Mouse (Mus musculus) testis, adult 2 months (tissue): ENCODE data around the gene Slc25a38. TPM values are rescaled to one million over a fixed set of nuclear protein-coding genes. Genes with fewer than 3 reads are reported as not detected.

Source experiments
- H3K27ac ChIP-seq: fragments of 200-500 bp; 2 replicates; pipeline ENCODE4 v1.5.1; 2012; ENCODE audit warnings: low read depth, low read length; ENCODE audit not compliant: control insufficient read depth, insufficient read depth
- H3K27me3 ChIP-seq: fragments of 200-500 bp; 2 replicates; pipeline ENCODE4 v1.6.1; 2012; ENCODE audit warnings: mild to moderate bottlenecking, low read length, moderate library complexity; ENCODE audit not compliant: control insufficient read depth, insufficient read depth
- H3K36me3 ChIP-seq: fragments of 200-500 bp; 2 replicates; pipeline ENCODE4 v1.6.1; 2012; ENCODE audit warnings: mild to moderate bottlenecking, low read length; ENCODE audit not compliant: control insufficient read depth, insufficient read depth
- H3K4me1 ChIP-seq: fragments of 200-500 bp; 2 replicates; pipeline ENCODE4 v1.6.1; 2012; ENCODE audit warnings: low read length; ENCODE audit not compliant: control insufficient read depth, insufficient read depth
- H3K4me3 ChIP-seq: fragments of 200-500 bp; 2 replicates; pipeline ENCODE4 v1.5.1; 2012; ENCODE audit warnings: low read depth, mild to moderate bottlenecking, low read length, moderate library complexity, mixed read lengths; ENCODE audit not compliant: control insufficient read depth
- CTCF ChIP-seq: fragments of 200-500 bp; IDR thresholded peaks from 2 replicates; pipeline ENCODE4 v1.5.1; 2012; ENCODE audit warnings: low read depth, mild to moderate bottlenecking, inconsistent platforms, low read length, moderate library complexity; ENCODE audit not compliant: control insufficient read depth, insufficient read depth, insufficient replicate concordance
- POLR2A ChIP-seq: fragments of 200-500 bp; IDR thresholded peaks from 2 replicates; pipeline ENCODE4 v1.6.1; 2012; ENCODE audit warnings: low read depth, mild to moderate bottlenecking, inconsistent platforms, low read length, moderate library complexity; ENCODE audit not compliant: control insufficient read depth
- polyA plus RNA-seq: library from polyadenylated mRNA; depleted of rRNA; stranded (reverse); fragments of >200 nt; gene quantifications from 2 replicates; pipeline ENCODE4 v1.2.3, GENCODE M21; 2012

Slc25a38 gene
- polyA plus RNA-seq, 1 experiment, result 28.2 TPM

- Histone ChIP-seq H3K4me3 (no peak overlapping the region), H3K27ac (no peak overlapping the region), H3K36me3 (no peaks in the 10 kb centered on the region), H3K27me3 (no peaks in the 10 kb centered on the region), H3K4me1 (no peaks in the 10 kb centered on the region)
- no peak for TF ChIP-seq POLR2A
- TF ChIP-seq CTCF, result no peak
Measured at GRCm38 (mm10) chr9:120084406-120084805, 25.8 kb upstream of the Slc25a38 start.

DNA sequence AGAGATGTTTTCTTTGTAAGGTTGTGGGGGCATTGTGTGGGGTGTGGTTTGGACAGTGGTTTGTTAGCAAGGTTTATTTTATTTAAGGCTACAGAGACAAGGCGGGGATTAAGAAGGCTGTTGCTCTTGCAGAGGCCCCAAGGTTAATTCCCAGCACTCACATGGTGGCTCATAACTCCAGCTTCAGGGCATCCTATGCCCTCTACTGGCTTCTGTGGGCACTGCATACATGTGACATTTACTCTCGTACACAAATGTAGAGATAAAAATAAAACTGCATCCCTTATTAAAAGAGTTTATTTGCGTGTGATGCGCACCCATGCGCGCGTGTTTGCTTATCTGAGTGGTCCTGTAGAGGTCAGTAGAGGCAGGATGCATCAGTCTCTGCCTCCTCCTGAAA is 21.0 kb upstream of the Slc25a38 start:
- H3K27me3 ChIP-seq, result no peaks in the 10 kb centered on the region
- no peak overlapping the region for H3K4me3 ChIP-seq
- no peaks in the 10 kb centered on the region for H3K36me3 ChIP-seq
- H3K27ac ChIP-seq, result no peak overlapping the region
- H3K4me1 ChIP-seq, result no peaks in the 10 kb centered on the region
- TF ChIP-seq POLR2A (no peak), CTCF (no peak)

GRCm38 (mm10) chr9:120091086-120091485 is 19.1 kb upstream of the Slc25a38 start:
- Histone ChIP-seq H3K27me3 (no peaks in the 10 kb centered on the region), H3K27ac (no peak overlapping the region), H3K36me3 (no peaks in the 10 kb centered on the region), H3K4me1 (no peaks in the 10 kb centered on the region), H3K4me3 (no peak overlapping the region)
- TF ChIP-seq POLR2A (no peak), CTCF (no peak)

GRCm38 (mm10) chr9:120091696-120092238 is 18.4 kb upstream of the Slc25a38 start, which contains the start of gene Ccr8:
TSS of gene Ccr8 (plus strand) at chr9:120092114.
- Histone ChIP-seq H3K4me1 (no peaks in the 10 kb centered on the region), H3K36me3 (no peaks in the 10 kb centered on the region)
- no peak for TF ChIP-seq POLR2A
- no peak for TF ChIP-seq CTCF

GRCm38 (mm10) chr9:120093701-120094100 is 16.5 kb upstream of the Slc25a38 start:
- TF ChIP-seq CTCF, result no peak
- no peak for TF ChIP-seq POLR2A
- H3K27ac ChIP-seq, result no peak overlapping the region
- H3K4me1 ChIP-seq, result no peaks in the 10 kb centered on the region
- H3K36me3 ChIP-seq, result no peaks in the 10 kb centered on the region
- H3K4me3 ChIP-seq, result no peak overlapping the region
- no peaks in the 10 kb centered on the region for H3K27me3 ChIP-seq

More at GRCm38 (mm10) chr9:120091696-120092238, 18.4 kb upstream of the Slc25a38 start, which contains the start of gene Ccr8:
- H3K4me3 ChIP-seq, result no peak within 1 kb of the TSS
- no peak within 1 kb of the TSS for H3K27ac ChIP-seq
- H3K27me3 ChIP-seq, result no peaks in the 10 kb centered on the region

GRCm38 (mm10) chr9:120095886-120096285 is 14.3 kb upstream of the Slc25a38 start:
- H3K4me1 ChIP-seq, result peaks cover 5% of the 10 kb centered on the region
- no peak for TF ChIP-seq POLR2A
- no peak for TF ChIP-seq CTCF
- H3K4me3 ChIP-seq, result no peak overlapping the region
- no peaks in the 10 kb centered on the region for H3K36me3 ChIP-seq
- H3K27ac ChIP-seq, result no peak overlapping the region
- H3K27me3 ChIP-seq, result no peaks in the 10 kb centered on the region

DNA sequence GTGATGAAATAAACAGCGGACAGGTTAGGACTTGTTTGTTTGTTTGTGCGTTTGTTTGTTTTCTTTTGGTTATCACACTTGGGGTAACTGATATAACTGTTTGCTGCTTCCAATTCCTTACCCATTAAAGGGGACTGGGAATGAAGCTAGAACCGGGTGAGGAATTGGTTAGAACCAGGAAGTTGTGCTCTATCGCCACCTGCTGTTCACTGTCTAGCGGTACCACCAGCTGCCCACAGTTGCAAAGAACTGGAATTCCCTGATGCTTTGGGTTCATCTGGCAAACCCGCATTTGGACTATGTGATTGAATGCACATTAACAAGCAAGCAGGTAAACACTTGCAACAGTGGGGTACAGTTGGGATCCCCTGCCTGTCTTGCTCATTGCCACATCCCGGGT is 11.5 kb upstream of the Slc25a38 start:
- TF ChIP-seq CTCF (peak; percentile 85; the same call in 1 of the 2 replicates), POLR2A (no peak)
- Histone ChIP-seq H3K36me3 (no peaks in the 10 kb centered on the region), H3K27ac (no peak overlapping the region), H3K4me3 (no peak overlapping the region; the same call in 1 of the 2 replicates), H3K27me3 (no peaks in the 10 kb centered on the region), H3K4me1 (peaks cover 5% of the 10 kb centered on the region)
